Mouse (Mus musculus) hindbrain, embryonic 16.5 days (tissue): ENCODE measurements around the gene Nucks1. TPM values are rescaled to one million over a fixed set of nuclear protein-coding genes. Genes with fewer than 3 reads are reported as not detected.

Experiments used
- ATAC-seq: fragments of 200-750 bp; cut with Nextera tagmentation; 2 replicates; pipeline ENCODE4 v1.8.0; 2017; ENCODE audit warnings: moderate TSS enrichment, moderate library complexity
- H3K27ac ChIP-seq: fragments of 300-500 bp; sonication (generic); 2 replicates; pipeline ENCODE4 v1.5.1; 2014; ENCODE audit warnings: low read depth, mild to moderate bottlenecking, control low read depth, low read length, moderate library complexity
- H3K27me3 ChIP-seq: fragments of 300-500 bp; sonication (generic); replicated peaks from 2 replicates; pipeline ENCODE4 v1.6.1; 2014; ENCODE audit warnings: low read length; ENCODE audit not compliant: control insufficient read depth, insufficient read depth
- H3K36me3 ChIP-seq: fragments of 300-500 bp; sonication (generic); 2 replicates; pipeline ENCODE4 v1.6.1; 2014; ENCODE audit warnings: mild to moderate bottlenecking, low read length, moderate library complexity, mixed read lengths; ENCODE audit not compliant: control insufficient read depth, insufficient read depth
- H3K4me1 ChIP-seq: fragments of 300-500 bp; sonication (generic); 2 replicates; pipeline ENCODE4 v1.6.1; 2014; ENCODE audit warnings: low read depth, low read length; ENCODE audit not compliant: control insufficient read depth, insufficient read depth
- H3K4me2 ChIP-seq: fragments of 300-500 bp; sonication (generic); 2 replicates; pipeline ENCODE4 v1.6.1; 2014; ENCODE audit warnings: mild to moderate bottlenecking, low read length, control low read depth, moderate library complexity
- H3K4me3 ChIP-seq: fragments of 300-500 bp; sonication (generic); 2 replicates; pipeline ENCODE4 v1.5.1; 2014; ENCODE audit warnings: mild to moderate bottlenecking, low read length, control low read depth, moderate library complexity
- H3K9ac ChIP-seq: fragments of 300-500 bp; sonication (generic); 2 replicates; pipeline ENCODE4 v1.6.1; 2014; ENCODE audit warnings: low read depth, mild to moderate bottlenecking, control low read depth, low read length, moderate library complexity
- H3K9me3 ChIP-seq: fragments of 300-500 bp; sonication (generic); 2 replicates; pipeline ENCODE4 v1.6.1; 2014; ENCODE audit warnings: mild to moderate bottlenecking, low read length, moderate library complexity; ENCODE audit not compliant: control insufficient read depth
- WGBS: fragments of 180-500 bp; shearing (Covaris S2); extraction: QIAGEN DNeasy Blood & Tissue Kit; methylation state at CpG from one replicate; pipeline ENCODE4 v1.1.7; 2014; 5-methylcytosine and 5-hydroxymethylcytosine counted together
- polyA plus RNA-seq: library from polyadenylated mRNA; unstranded; fragments of >200 nt; fragmentation: Nextera tagmentation; extraction: Ambion mirVana; gene quantifications from 2 replicates; pipeline ENCODE4 v1.2.1, GENCODE M21; 2015

The Nucks1 gene
- polyA plus RNA-seq, 1 experiment from 2014 or later, result 45.0 TPM

DNA sequence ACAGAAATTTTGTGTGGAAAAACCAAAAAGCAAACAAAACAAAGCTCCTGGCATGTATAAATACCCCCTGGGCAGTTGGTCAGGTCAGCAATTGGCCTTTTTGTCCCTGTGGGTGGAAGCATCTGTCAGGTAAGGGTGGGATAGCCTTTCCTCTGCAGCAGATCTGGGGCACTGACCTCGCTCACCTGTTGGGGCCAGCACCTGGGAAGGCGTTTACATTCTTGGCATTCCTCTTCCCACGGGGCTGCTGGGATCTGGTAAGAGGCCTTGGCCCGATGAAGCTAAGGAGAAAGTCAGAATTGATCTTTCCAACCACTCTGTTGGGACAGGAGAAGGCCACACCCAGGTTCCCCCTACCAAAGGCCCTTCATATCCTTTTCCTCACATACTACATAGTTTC lies 59.5 kb downstream of the Nucks1 start:
- H3K4me1 ChIP-seq, result peaks cover 6% of the 10 kb centered on the region
- H3K4me2 ChIP-seq, result no peak overlapping the region
- H3K27ac ChIP-seq, result no peak overlapping the region
- H3K4me3 ChIP-seq, result no peak overlapping the region
- H3K9me3 ChIP-seq, result no peaks in the 10 kb centered on the region
- 76% methylated on average over 4 of the region's 4 CpGs for WGBS
- H3K36me3 ChIP-seq, result no peaks in the 10 kb centered on the region
- peaks cover under 1% of the 10 kb centered on the region for H3K27me3 ChIP-seq
- H3K9ac ChIP-seq, result no peak overlapping the region
- ATAC-seq, result no peak

- Histone ChIP-seq H3K4me1 (peaks cover 6% of the 10 kb centered on the region), H3K27me3 (no peaks in the 10 kb centered on the region; the same call in 1 of the 2 replicates), H3K4me3 (no peak overlapping the region), H3K4me2 (no peak overlapping the region), H3K27ac (no peak overlapping the region), H3K9ac (no peak overlapping the region), H3K36me3 (no peaks in the 10 kb centered on the region), H3K9me3 (no peaks in the 10 kb centered on the region)
- no peak for ATAC-seq
- WGBS, result 45% methylated on average over 5 of the region's 5 CpGs
Measured at GRCm38 (mm10) chr1:131970322-131970660, 60.0 kb downstream of the Nucks1 start.

DNA sequence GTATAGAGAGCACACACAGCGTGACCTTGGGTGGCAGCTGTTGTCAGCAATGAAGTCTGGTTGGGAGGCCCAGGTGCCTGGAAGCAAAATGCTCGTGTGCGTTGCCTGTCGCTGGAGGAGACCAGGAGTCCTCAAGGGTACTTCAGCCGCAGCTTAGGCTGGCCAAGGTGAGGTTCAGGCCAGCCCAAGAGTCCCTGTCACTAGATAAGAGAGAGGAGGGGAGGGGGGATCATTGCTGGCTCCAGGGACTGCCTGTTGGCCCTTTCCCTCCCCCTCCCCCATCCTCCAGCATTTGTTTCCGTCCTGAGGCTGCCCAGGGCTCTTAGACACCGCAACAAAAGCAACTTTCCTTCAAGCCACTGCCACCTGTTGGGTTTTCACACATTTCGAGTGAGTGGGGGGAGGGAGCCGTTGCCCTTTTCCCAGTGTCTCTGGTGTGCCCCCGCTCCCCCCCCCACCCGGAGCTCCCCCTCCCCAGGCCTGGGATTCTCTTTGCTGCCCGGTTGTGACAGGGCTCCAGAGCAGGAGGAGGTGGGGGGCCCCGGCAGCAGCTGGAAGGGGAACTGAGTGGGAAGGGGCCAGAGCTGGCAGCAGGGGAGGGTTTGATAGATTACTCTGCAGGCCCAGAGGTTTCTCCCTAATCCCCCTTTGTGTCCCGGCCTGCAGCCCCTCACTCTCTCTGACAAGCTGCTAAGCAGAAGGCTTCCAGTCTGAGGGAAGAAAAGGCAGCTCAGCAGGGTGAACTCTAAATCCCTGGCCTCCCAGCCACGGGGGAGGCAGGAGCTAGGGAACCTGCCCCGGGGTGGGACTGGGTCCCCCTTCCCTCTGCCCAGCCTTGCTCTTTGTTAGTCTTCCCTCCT lies 60.6 kb downstream of the Nucks1 start:
- Histone ChIP-seq H3K27ac (no peak overlapping the region), H3K4me3 (no peak overlapping the region), H3K4me2 (no peak overlapping the region), H3K4me1 (peaks cover 6% of the 10 kb centered on the region), H3K27me3 (no peaks in the 10 kb centered on the region; the same call in 1 of the 2 replicates), H3K9me3 (no peaks in the 10 kb centered on the region), H3K36me3 (no peaks in the 10 kb centered on the region), H3K9ac (no peak overlapping the region; the same call in 1 of the 2 replicates)
- 7% methylated on average over 16 of the region's 16 CpGs for WGBS
- ATAC-seq, result 0 out of 2 replicates have a peak, but pooled peaks have one; percentile 17

DNA sequence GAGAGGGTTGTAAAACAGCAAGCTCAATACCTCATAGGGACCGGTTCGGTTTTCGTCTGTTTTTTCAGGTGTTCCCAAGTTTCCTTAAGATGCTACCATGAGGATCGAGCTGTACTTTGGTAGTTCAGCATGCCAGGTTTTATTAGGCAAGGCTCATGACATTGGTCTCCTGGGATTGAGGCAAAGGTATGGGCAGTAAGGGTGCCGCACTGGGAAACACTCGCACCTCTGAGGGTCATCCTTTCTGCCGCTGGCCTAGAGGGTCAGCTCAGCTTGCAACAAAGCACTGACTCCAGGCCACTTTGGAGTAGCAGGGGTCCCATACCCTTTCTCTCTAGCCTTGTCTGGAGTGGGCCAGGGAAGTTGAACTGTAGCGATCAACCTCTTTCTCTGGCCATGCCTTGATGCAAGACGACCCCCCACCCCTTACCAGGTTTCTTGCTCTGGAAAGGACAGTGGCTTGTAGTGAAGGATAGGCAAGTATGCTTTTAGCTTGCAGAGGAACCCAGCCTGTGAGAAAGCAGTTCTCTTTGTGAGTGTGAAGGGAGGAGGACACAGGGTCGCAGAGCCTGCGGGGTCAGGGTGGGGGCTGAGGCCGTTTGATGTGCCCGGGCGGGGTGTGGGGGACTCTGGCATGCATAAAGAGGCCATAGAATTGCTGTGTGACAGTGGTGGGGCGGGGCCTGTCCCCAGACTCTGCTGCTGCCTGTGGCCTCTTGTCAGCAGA lies 61.6 kb downstream of the Nucks1 start:
- Histone ChIP-seq H3K4me1 (peaks cover 6% of the 10 kb centered on the region), H3K27ac (no peak overlapping the region), H3K36me3 (no peaks in the 10 kb centered on the region), H3K4me2 (no peak overlapping the region), H3K4me3 (no peak overlapping the region), H3K9me3 (no peaks in the 10 kb centered on the region), H3K27me3 (no peaks in the 10 kb centered on the region; the same call in 1 of the 2 replicates), H3K9ac (no peak overlapping the region)
- no peak for ATAC-seq
- 20% methylated on average over 15 of the region's 15 CpGs for WGBS

DNA sequence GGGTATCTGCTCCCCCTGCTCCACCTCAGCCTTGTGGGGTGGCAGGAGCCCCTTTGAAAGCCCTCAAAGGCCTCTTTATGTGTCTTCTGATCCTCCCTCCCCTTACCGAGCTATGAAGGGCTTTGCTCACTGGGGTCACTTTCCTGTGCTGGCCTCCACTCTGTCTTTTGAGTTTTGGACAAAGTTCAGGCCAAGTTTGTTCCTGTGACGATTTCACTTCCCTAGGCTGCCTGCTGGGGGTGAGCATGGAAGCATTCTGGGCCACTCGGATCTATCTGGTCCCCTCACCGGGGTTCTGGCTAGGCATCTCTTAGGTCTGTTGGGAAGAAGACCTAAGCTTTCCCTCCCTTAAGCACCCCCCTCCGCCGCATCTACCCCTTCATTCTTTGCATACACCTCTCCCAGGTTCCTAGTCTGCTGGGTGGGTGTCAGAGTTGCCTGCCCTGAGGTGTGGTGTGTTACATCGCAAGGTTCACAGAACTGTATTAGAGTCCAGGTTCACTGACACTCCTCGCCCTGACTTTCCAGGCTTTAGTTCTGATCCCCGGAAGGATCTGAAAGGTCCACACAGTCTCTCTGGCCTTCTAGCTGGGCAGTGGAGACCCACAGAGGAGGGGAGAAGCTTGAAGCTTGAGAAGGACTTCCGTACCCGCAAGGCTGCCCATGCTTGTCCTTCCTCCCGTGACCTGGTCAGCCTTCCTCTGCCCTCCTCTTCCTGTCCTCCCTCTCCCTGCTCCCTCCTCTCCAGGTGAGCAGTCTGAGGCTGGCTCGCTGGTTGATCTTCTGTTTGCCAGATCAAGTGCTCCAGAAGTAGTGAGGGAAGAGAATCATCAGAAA lies 62.4 kb downstream of the Nucks1 start:
- Histone ChIP-seq H3K36me3 (no peaks in the 10 kb centered on the region), H3K27ac (no peak overlapping the region), H3K9ac (no peak overlapping the region), H3K27me3 (no peaks in the 10 kb centered on the region; the same call in 1 of the 2 replicates), H3K4me2 (no peak overlapping the region), H3K4me3 (no peak overlapping the region), H3K4me1 (peaks cover 6% of the 10 kb centered on the region), H3K9me3 (no peaks in the 10 kb centered on the region)
- ATAC-seq, result no peak
- 21% methylated on average over 13 of the region's 13 CpGs for WGBS

GRCm38 (mm10) chr1:131973991-131974390 lies 63.7 kb downstream of the Nucks1 start:
- Histone ChIP-seq H3K4me3 (no peak overlapping the region), H3K9me3 (no peaks in the 10 kb centered on the region), H3K4me1 (peaks cover 6% of the 10 kb centered on the region), H3K27me3 (no peaks in the 10 kb centered on the region; the same call in 1 of the 2 replicates), H3K4me2 (no peak overlapping the region), H3K9ac (no peak overlapping the region), H3K36me3 (no peaks in the 10 kb centered on the region), H3K27ac (no peak overlapping the region)
- no peak for ATAC-seq
- WGBS, result 78% methylated on average over 6 of the region's 6 CpGs

GRCm38 (mm10) chr1:131976886-131977285 lies 66.6 kb downstream of the Nucks1 start:
- Histone ChIP-seq H3K9me3 (no peaks in the 10 kb centered on the region), H3K27me3 (no peaks in the 10 kb centered on the region; the same call in 1 of the 2 replicates), H3K9ac (no peak overlapping the region), H3K4me1 (peaks cover 2% of the 10 kb centered on the region), H3K36me3 (no peaks in the 10 kb centered on the region), H3K4me3 (no peak overlapping the region), H3K27ac (no peak overlapping the region), H3K4me2 (no peak overlapping the region)
- 80% methylated on average over 5 of the region's 5 CpGs for WGBS
- ATAC-seq, result no peak

- Histone ChIP-seq H3K4me3 (no peak overlapping the region), H3K4me2 (no peak overlapping the region), H3K27ac (no peak overlapping the region), H3K9ac (no peak overlapping the region), H3K27me3 (no peaks in the 10 kb centered on the region; the same call in 1 of the 2 replicates), H3K4me1 (no peaks in the 10 kb centered on the region), H3K36me3 (no peaks in the 10 kb centered on the region), H3K9me3 (no peaks in the 10 kb centered on the region)
- 18% methylated on average over 2 of the region's 2 CpGs for WGBS
- ATAC-seq, result no peak
Measured at GRCm38 (mm10) chr1:131980471-131980870, 70.1 kb downstream of the Nucks1 start.
